Mouse (Mus musculus) kidney, postnatal 14 days (tissue): ENCODE measurements around the gene Btbd35f26.
"Not testable (repeated sequence)": the region's sequence is repeated elsewhere in the genome, so short reads cannot be mapped to it uniquely, and the experiment has no call there.

Source experiments
- DNase-seq: peaks from one replicate; pipeline ENCODE4 v3.0.0; 2022; ENCODE audit warnings: mixed read lengths

Btbd35f26 gene

GRCm38 (mm10) chrX:31336154-31336553 is at the start of gene Btbd35f26:
Btbd35f26 (plus strand) TSS chrX:31336454.
- DNase-seq, result not testable (repeated sequence)

- not testable (repeated sequence) for DNase-seq
Measured at GRCm38 (mm10) chrX:31341924-31342323, 5.7 kb downstream of the Btbd35f26 start.

- not testable (repeated sequence) for DNase-seq
Measured at GRCm38 (mm10) chrX:31383818-31384217, 47.6 kb downstream of the Btbd35f26 start, which contains the start of gene Btbd35f19. Btbd35f19 (minus strand) TSS chrX:31383918.
